Mouse (Mus musculus) left cerebral cortex, adult 18-20 months (tissue): ENCODE results near the gene Rbfox1. TPM values are rescaled to one million over a fixed set of nuclear protein-coding genes. Genes with fewer than 3 reads are reported as not detected.

Experiments
- DNase-seq, 2 experiments: peaks; one replicate each; pipeline ENCODE4 v3.0.0; 2021 to 2022; ENCODE audit warnings: low spot score in 2 of 2, mixed read lengths in 1 of 2
- total RNA-seq, 2 experiments: library from RNA; stranded (reverse); gene quantifications; 2 replicates each; pipeline ENCODE4 v1.2.3; 2021

Gene Rbfox1
- total RNA-seq, 2 experiments from 2014 or later: 309 to 311 TPM

- DNase-seq: no peak
These were observed 89.0 kb downstream of the Rbfox1 start for GRCm38 (mm10) chr16:5974172-5974571.

GRCm38 (mm10) chr16:5992045-5993011 lies 107.2 kb downstream of the Rbfox1 start:
- DNase-seq: peak; percentile 18 to 52

- no peak for DNase-seq
These were observed 112.0 kb downstream of the Rbfox1 start for GRCm38 (mm10) chr16:5997136-5997535.

- DNase-seq: no peak
These were observed 112.5 kb downstream of the Rbfox1 start for GRCm38 (mm10) chr16:5997651-5998050.

- no peak for DNase-seq
These were observed 114.9 kb downstream of the Rbfox1 start for GRCm38 (mm10) chr16:6000016-6000415.

- no peak for DNase-seq
These were observed 121.8 kb downstream of the Rbfox1 start for GRCm38 (mm10) chr16:6006996-6007395.

- no peak for DNase-seq
These were observed 127.7 kb downstream of the Rbfox1 start for GRCm38 (mm10) chr16:6012853-6013252.

GRCm38 (mm10) chr16:6018639-6019038 lies 133.5 kb downstream of the Rbfox1 start:
- peak; percentile 92 to 98 for DNase-seq

- DNase-seq: no peak
These were observed 134.2 kb downstream of the Rbfox1 start for GRCm38 (mm10) chr16:6019361-6019760.

GRCm38 (mm10) chr16:6031280-6031679 lies 146.1 kb downstream of the Rbfox1 start:
- no peak for DNase-seq

- no peak for DNase-seq
These were observed 147.4 kb downstream of the Rbfox1 start for GRCm38 (mm10) chr16:6032563-6032962.

GRCm38 (mm10) chr16:6034876-6035275 lies 149.7 kb downstream of the Rbfox1 start:
- no peak for DNase-seq

- DNase-seq: peak in 1 of 2 experiments; percentile 30
These were observed 151.9 kb downstream of the Rbfox1 start for GRCm38 (mm10) chr16:6037009-6037408.

GRCm38 (mm10) chr16:6042766-6043165 lies 157.6 kb downstream of the Rbfox1 start:
- peak; percentile 26 to 53 for DNase-seq

GRCm38 (mm10) chr16:6048601-6049000 lies 163.4 kb downstream of the Rbfox1 start:
- DNase-seq: no peak

- DNase-seq: no peak
These were observed 177.3 kb downstream of the Rbfox1 start for GRCm38 (mm10) chr16:6062495-6062894.

GRCm38 (mm10) chr16:6065481-6065880 lies 180.3 kb downstream of the Rbfox1 start:
- DNase-seq: no peak

GRCm38 (mm10) chr16:6075442-6076050 lies 190.4 kb downstream of the Rbfox1 start:
- no peak for DNase-seq

- no peak for DNase-seq
These were observed 193.9 kb downstream of the Rbfox1 start for GRCm38 (mm10) chr16:6079017-6079416.

- no peak for DNase-seq
These were observed 199.7 kb downstream of the Rbfox1 start for GRCm38 (mm10) chr16:6084701-6085365.

GRCm38 (mm10) chr16:6086200-6086599 lies 201.0 kb downstream of the Rbfox1 start:
- no peak for DNase-seq
